ENCODE assay signal across 23 mouse cellular contexts in genomic region chr7:68824399-68824798, GRCm38 (mm10).
"Had no signal": no experiment of that assay in that cellular context is flagged by ENCODE, and none has a peak within 500 bp of the region (broad histone marks: within the 10 kb centered on the region; RNA-seq: fewer than 3 reads in every experiment).

No protein-coding gene starts in this region.

- DNase-seq: gastrocnemius, postnatal 14 days; gastrocnemius, postnatal 36 days; heart, postnatal 10 days; heart, postnatal 4 days; kidney, adult 18-20 months; kidney, adult 8-10 months; kidney, postnatal 10 days; kidney, postnatal 36 days; layer of hippocampus, adult 9-11 months; layer of hippocampus, postnatal 36 days; liver; liver, embryonic 13.5 days had no signal

- H3K4me3 ChIP-seq: heart, embryonic 10.5 days; heart, embryonic 12.5 days; hindbrain, embryonic 10.5 days; hindbrain, embryonic 12.5 days; intestine, embryonic 15.5 days; limb, embryonic 10.5 days; limb, embryonic 12.5 days; liver, embryonic 13.5 days had no signal

- ATAC-seq: hindbrain, embryonic 16.5 days; inflammation-experienced regulatory T-cells, adult 6 months; intestine, postnatal 0 days had no signal

- H3K27ac ChIP-seq: heart, embryonic 10.5 days; hindbrain, embryonic 10.5 days; hindbrain, embryonic 12.5 days; hindbrain, embryonic 14.5 days; intestine, embryonic 15.5 days; limb, embryonic 10.5 days; limb, embryonic 12.5 days; liver, embryonic 13.5 days had no signal
